Mouse (Mus musculus) T-helper 2 cell (primary cell): ENCODE measurements around the gene Exd1.

ENCODE experiments used
- in situ Hi-C: fragments of 300-600 bp; cut with MboI, MseI; formaldehyde crosslinking; loops from one replicate; pipeline ENCODE4 v1.15.1; 2025; ENCODE audit warnings: high pct_unique_total_duplicates

Gene Exd1

GRCm38 (mm10) chr2:119547522-119548370 is at the start of gene Exd1, which contains the start of gene Chp1:
Gene Exd1 (minus strand): TSS chr2:119547627.
Gene Chp1 (plus strand): TSS chr2:119547697.
- in situ Hi-C loops, result loop anchor here (5.0 kb wide), 1 partner anchor 35 kb away; no protein-coding TSS in a partner anchor

DNA sequence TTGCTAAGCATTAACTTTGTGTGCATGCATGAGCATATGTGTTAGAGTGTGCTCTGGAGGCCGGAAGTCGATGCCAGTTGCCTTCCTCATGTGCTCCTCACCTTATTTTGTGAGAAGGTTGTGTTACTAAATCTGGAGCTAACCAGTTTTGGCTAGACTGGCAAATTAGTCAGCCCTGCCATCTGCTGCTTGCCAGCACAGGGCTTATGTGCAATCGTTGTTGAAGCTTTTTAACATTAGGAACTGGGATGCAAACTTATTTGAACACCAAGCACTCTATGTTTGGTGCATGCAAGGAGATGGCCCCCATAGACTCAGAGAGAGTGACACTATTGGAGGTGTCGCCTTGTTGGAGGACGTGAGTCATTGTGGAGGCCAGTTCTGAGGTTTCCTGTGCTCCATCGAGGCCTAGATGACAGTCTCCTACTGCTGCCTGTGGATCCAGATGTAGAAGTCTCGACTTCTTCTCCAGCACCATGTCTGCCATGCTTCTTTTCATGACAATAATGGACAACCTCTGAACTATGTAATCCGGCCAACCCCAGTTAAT is 49.4 kb upstream of the Exd1 start:
- in situ Hi-C loops, result no loop called here

DNA sequence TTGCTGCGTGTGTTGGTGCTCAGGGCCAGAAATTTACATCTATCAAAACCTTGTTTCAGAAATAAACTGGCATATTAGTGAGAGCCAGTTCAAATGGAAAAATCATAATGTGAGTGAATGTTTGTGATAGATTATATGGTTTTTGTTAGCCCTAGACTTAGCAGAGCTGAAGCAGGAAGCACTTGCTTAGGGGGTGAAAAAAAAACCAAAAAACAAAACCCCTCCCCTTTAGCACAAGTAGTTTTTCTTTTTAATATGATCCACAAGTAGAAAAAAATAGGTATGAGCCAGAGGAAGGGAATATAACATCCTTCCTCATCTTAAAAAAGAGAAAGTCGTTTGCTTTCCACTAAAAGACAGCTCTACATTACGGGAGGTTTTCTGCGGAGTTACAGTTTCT is 47.9 kb upstream of the Exd1 start:
- in situ Hi-C loops, result no loop called here

GRCm38 (mm10) chr2:119594113-119594981 is 46.9 kb upstream of the Exd1 start:
- in situ Hi-C loops, result no loop called here

DNA sequence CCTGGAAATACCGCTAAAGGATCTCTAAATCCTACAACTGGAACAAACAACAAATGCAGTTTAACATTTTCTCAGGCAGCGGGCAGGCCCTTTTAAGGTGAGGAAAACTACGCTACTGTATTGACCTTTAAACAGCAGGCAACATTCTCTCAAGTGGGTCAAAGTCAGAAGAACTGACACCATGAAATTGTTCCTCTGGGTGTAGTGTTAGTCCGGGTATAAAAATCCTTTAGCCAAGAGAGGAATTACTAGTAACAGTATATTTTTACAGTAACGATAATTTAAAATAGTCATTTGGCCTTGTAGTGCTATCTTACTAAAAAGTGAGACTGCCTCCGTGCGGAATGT is 46.3 kb upstream of the Exd1 start:
- in situ Hi-C loops, result no loop called here

- in situ Hi-C loops, result no loop called here
Measured at GRCm38 (mm10) chr2:119591247-119591646, 43.8 kb upstream of the Exd1 start.

- in situ Hi-C loops, result no loop called here
Measured at GRCm38 (mm10) chr2:119587383-119587782, 40.0 kb upstream of the Exd1 start.

DNA sequence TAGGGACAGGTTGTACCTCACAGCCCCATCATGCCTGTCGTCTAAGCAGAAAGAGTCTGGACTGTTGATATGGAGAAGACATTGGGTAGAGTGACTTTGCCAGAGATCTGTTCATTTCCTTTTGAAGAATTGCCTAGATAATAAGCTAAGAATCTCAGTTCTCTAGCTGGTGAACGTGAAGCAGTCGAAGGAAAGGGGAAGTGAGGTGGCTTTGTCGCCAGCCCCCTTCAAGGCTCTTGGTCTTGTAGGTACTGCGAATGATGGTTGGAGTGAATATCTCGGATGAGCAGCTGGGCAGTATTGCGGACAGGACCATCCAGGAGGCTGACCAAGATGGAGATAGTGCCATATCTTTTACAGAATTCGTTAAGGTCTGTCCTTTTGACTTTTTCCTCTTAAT is 36.9 kb upstream of the Exd1 start:
- in situ Hi-C loops, result loop anchor here (5.0 kb wide), 1 partner anchor 37 kb away; the partner anchor contains the start of genes Chp1 and Exd1

DNA sequence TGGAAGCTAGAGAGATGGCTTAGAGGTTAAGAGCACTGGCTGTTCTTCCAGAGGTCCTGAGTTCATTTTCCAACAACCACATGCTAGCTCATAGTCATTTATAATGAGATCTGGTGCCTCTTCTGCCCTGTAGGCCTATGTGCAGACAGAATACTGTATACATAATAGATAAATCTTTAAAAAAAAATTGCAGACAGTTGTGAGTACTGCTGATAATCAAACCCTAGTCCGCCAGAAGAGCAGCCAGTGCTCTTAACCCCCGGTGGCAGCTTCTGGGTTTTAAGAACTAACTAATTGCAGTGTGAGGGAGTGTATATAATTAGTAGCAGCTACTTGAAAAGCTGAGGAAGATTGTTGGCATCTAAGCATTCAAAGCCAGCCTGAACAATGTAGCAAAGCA is 36.0 kb upstream of the Exd1 start:
- in situ Hi-C loops, result loop anchor here (5.0 kb wide), 1 partner anchor 36 kb away; the partner anchor contains the start of genes Chp1 and Exd1

DNA sequence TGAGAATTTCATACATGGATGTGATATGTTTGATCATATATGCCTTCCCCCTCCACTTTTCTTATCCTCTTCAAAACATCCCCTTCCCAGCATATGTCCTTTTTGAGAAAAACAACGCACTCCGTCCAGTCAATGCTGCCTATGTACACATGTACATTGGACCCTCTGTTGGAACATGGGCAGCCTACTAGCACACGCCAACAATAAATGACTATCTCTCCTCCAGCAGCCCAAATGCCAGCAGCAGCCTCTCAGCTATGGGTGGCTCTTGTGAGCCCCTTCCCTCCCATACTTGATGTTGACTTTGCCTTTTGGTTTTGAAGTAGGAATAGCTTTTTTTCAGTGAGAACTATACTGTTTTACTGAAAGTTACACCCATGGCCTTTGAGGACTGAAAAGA is 34.1 kb upstream of the Exd1 start:
- in situ Hi-C loops, result loop anchor here (5.0 kb wide), 1 partner anchor 34 kb away; the partner anchor contains the start of genes Chp1 and Exd1

DNA sequence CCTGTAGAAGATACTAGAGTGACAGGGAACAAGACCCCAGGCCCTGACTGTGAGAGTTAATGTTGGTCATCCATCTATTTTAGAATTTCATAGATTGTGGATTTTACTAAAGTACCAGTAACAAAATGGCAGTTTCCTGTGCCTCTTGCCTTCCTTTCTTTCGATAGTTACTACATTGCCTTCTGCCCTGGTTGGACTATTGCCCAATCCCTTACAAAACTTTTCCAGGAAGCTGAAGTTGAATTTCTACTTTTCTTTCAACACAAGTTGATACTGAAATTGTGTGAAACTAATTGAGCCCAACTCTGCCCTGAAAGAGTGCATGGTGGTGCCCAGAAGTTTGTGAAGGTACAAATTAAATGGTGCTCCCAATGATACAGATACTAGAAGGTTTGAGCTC is 25.0 kb upstream of the Exd1 start:
- in situ Hi-C loops, result no loop called here

- in situ Hi-C loops, result no loop called here
Measured at GRCm38 (mm10) chr2:119566182-119566855, 18.9 kb upstream of the Exd1 start.

DNA sequence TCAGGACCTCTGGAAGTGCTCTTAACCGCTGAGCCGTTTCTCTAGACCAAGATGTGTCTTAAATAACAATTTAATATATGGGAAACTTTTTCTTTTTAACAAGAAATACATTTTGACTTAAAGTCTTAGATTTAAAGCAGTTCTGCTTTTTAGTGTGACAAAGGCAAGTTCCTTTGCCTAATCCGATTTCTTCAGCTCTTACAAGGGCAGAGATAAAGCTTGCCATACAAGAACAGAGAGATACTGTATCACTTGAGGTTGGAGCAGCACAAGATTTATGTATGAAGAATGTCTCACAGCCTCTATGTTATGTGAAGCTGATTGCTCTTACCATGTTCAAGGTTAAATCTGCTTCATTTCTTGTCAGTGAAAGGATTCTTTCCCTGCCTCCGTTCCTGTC is 17.9 kb upstream of the Exd1 start:
- in situ Hi-C loops, result no loop called here

DNA sequence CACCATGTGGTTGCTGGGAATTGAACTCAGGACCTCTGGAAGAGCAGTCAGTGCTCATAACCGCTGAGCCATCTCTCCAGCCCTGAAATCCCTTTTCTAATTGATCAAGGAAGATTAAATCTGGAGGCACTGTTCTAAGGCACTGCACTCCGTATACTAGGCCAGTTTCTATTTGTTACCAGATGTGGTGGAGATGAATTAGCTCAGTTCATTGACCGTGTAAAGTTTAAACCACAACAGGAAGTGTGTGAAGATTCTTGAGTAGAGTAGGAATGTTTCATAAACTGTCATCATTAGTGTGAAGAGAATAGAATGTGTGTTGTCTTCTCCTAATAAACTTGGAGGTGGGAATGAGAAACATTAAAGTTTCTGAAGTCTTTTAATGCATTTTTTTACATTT is 14.4 kb upstream of the Exd1 start:
- in situ Hi-C loops, result no loop called here

GRCm38 (mm10) chr2:119558737-119559340 is 11.4 kb upstream of the Exd1 start:
- in situ Hi-C loops, result no loop called here

DNA sequence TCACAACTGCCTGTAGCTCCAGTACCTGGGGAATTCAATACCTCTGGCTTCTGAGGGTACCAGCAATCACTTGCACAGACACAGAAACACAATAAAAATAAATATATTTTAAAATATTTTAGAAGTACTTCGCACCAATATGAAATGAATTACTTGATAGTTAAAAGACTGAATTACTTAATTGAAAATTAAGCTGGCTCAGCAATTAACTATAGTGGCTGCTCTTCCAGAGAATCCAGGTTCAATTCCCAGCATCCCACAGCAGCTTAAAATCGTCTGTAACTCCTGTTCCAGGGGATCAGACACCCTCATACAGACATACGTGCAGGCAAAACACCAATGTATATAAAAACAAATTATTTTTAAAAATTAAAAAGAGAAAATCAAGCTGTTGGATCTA is 10.6 kb upstream of the Exd1 start:
- in situ Hi-C loops, result no loop called here

- in situ Hi-C loops, result loop anchor here (5.0 kb wide), 1 partner anchor 33 kb away; no protein-coding TSS in a partner anchor
Measured at GRCm38 (mm10) chr2:119549678-119550077, 2.3 kb upstream of the Exd1 start.

- in situ Hi-C loops, result loop anchor here (5.0 kb wide), 1 partner anchor 34 kb away; no protein-coding TSS in a partner anchor
Measured at GRCm38 (mm10) chr2:119548691-119549090, 1.3 kb upstream of the Exd1 start.

DNA sequence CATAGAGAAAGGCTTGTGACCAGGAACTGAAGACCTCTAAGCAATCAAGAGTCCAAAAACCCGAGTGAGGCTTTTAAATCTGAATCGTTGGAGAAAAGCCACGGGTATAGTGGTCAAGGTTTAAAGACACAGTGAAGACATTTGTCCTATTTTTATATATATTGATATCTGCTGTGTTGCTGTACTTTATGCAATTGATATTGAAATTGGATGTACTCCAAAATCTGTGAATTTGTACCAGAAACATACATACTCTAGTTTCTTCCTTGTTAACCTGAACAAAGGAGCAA is 889 bp upstream of the Exd1 start:
- in situ Hi-C loops, result loop anchor here (5.0 kb wide), 1 partner anchor 34 kb away; no protein-coding TSS in a partner anchor

- in situ Hi-C loops, result loop anchor here (5.0 kb wide), 1 partner anchor 35 kb away; no protein-coding TSS in a partner anchor
Measured at GRCm38 (mm10) chr2:119546848-119547521, 442 bp downstream of the Exd1 start.
